Mouse (Mus musculus): ENCODE data around the gene Usp18. TPM values are rescaled to one million over a fixed set of nuclear protein-coding genes. Genes with fewer than 3 reads are reported as not detected.

Usp18 gene
- polyA plus RNA-seq (2012; ENCODE audit: insufficient read depth, insufficient read length, missing spikeins), result 28.7 and 31.8 TPM in 2 replicates

GRCm38 (mm10) chr6:121245127-121246036 is at the start of gene Usp18:
Usp18 (plus strand) TSS chr6:121245906.
- peaks cover 7% of the 10 kb centered on the region for H3K4me1 ChIP-seq (ENCODE audit: control insufficient read depth, insufficient read depth, low read length)

GRCm38 (mm10) chr6:121197807-121198365 is 47.8 kb upstream of the Usp18 start:
- H3K4me1 ChIP-seq (ENCODE audit: control insufficient read depth, insufficient read depth, low read length), result no peaks in the 10 kb centered on the region
- no peak overlapping the region for H3K27ac ChIP-seq (ENCODE audit: insufficient read depth, low read depth, low read length)
- H3K4me3 ChIP-seq (ENCODE audit: insufficient read depth, low read length), result no peak overlapping the region
- TF ChIP-seq CTCF (IDR thresholded peaks at IDR 0.05; ENCODE audit: low read depth, low read length) (no peak), POLR2A (IDR thresholded peaks at IDR 0.05; ENCODE audit: borderline replicate concordance, low read depth, low read length) (no peak)

More at GRCm38 (mm10) chr6:121245127-121246036, at the start of gene Usp18:
- TF ChIP-seq POLR2A (IDR thresholded peaks at IDR 0.05; ENCODE audit: borderline replicate concordance, low read depth, low read length), result no peak
- no peak for TF ChIP-seq CTCF (IDR thresholded peaks at IDR 0.05; ENCODE audit: low read depth, low read length)
- Histone ChIP-seq H3K27ac (ENCODE audit: insufficient read depth, low read depth, low read length) (no peak within 1 kb of the TSS), H3K4me3 (ENCODE audit: insufficient read depth, low read length) (peak within 1 kb of the TSS; percentile 78)

GRCm38 (mm10) chr6:121200458-121200857 is 45.2 kb upstream of the Usp18 start:
- Histone ChIP-seq H3K4me3 (ENCODE audit: insufficient read depth, low read length) (no peak overlapping the region), H3K4me1 (ENCODE audit: control insufficient read depth, insufficient read depth, low read length) (no peaks in the 10 kb centered on the region), H3K27ac (ENCODE audit: insufficient read depth, low read depth, low read length) (no peak overlapping the region)
- TF ChIP-seq CTCF (IDR thresholded peaks at IDR 0.05; ENCODE audit: low read depth, low read length), result no peak
- TF ChIP-seq POLR2A (IDR thresholded peaks at IDR 0.05; ENCODE audit: borderline replicate concordance, low read depth, low read length), result no peak

GRCm38 (mm10) chr6:121202026-121202425 is 43.7 kb upstream of the Usp18 start:
- no peak for TF ChIP-seq CTCF (IDR thresholded peaks at IDR 0.05; ENCODE audit: low read depth, low read length)
- no peak for TF ChIP-seq POLR2A (IDR thresholded peaks at IDR 0.05; ENCODE audit: borderline replicate concordance, low read depth, low read length)
- Histone ChIP-seq H3K4me1 (ENCODE audit: control insufficient read depth, insufficient read depth, low read length) (no peaks in the 10 kb centered on the region), H3K4me3 (ENCODE audit: insufficient read depth, low read length) (no peak overlapping the region), H3K27ac (ENCODE audit: insufficient read depth, low read depth, low read length) (no peak overlapping the region)

- H3K4me3 ChIP-seq (ENCODE audit: insufficient read depth, low read length), result no peak overlapping the region
- H3K4me1 ChIP-seq (ENCODE audit: control insufficient read depth, insufficient read depth, low read length), result no peaks in the 10 kb centered on the region
- no peak for TF ChIP-seq POLR2A (IDR thresholded peaks at IDR 0.05; ENCODE audit: borderline replicate concordance, low read depth, low read length)
- TF ChIP-seq CTCF (IDR thresholded peaks at IDR 0.05; ENCODE audit: low read depth, low read length), result no peak
- H3K27ac ChIP-seq (ENCODE audit: insufficient read depth, low read depth, low read length), result no peak overlapping the region
Measured at GRCm38 (mm10) chr6:121206481-121206880, 39.2 kb upstream of the Usp18 start.

- Histone ChIP-seq H3K4me1 (ENCODE audit: control insufficient read depth, insufficient read depth, low read length) (peaks cover 3% of the 10 kb centered on the region; the same call in 1 of the 2 replicates), H3K4me3 (ENCODE audit: insufficient read depth, low read length) (no peak overlapping the region), H3K27ac (ENCODE audit: insufficient read depth, low read depth, low read length) (no peak overlapping the region)
- TF ChIP-seq CTCF (IDR thresholded peaks at IDR 0.05; ENCODE audit: low read depth, low read length) (no peak), POLR2A (IDR thresholded peaks at IDR 0.05; ENCODE audit: borderline replicate concordance, low read depth, low read length) (no peak)
Measured at GRCm38 (mm10) chr6:121209584-121209983, 36.1 kb upstream of the Usp18 start.

- no peak within 1 kb of the TSS for H3K27ac ChIP-seq (ENCODE audit: insufficient read depth, low read depth, low read length)
- H3K4me3 ChIP-seq (ENCODE audit: insufficient read depth, low read length), result peak within 1 kb of the TSS; percentile 6; the same call in 1 of the 2 replicates
- no peak for TF ChIP-seq CTCF (IDR thresholded peaks at IDR 0.05; ENCODE audit: low read depth, low read length)
- no peak for TF ChIP-seq POLR2A (IDR thresholded peaks at IDR 0.05; ENCODE audit: borderline replicate concordance, low read depth, low read length)
- H3K4me1 ChIP-seq (ENCODE audit: control insufficient read depth, insufficient read depth, low read length), result peaks cover 8% of the 10 kb centered on the region
Measured at GRCm38 (mm10) chr6:121210149-121210925, 35.4 kb upstream of the Usp18 start, which contains the start of gene Tuba8. Tuba8 (plus strand) TSS chr6:121210696.

- Histone ChIP-seq H3K4me1 (ENCODE audit: control insufficient read depth, insufficient read depth, low read length) (peaks cover 14% of the 10 kb centered on the region), H3K27ac (ENCODE audit: insufficient read depth, low read depth, low read length) (no peak overlapping the region), H3K4me3 (ENCODE audit: insufficient read depth, low read length) (peak overlapping the region; percentile 6; the same call in 1 of the 2 replicates)
- TF ChIP-seq CTCF (IDR thresholded peaks at IDR 0.05; ENCODE audit: low read depth, low read length) (no peak), POLR2A (IDR thresholded peaks at IDR 0.05; ENCODE audit: borderline replicate concordance, low read depth, low read length) (no peak)
Measured at GRCm38 (mm10) chr6:121210926-121211289, 34.8 kb upstream of the Usp18 start.

- TF ChIP-seq CTCF (IDR thresholded peaks at IDR 0.05; ENCODE audit: low read depth, low read length), result no peak
- no peak for TF ChIP-seq POLR2A (IDR thresholded peaks at IDR 0.05; ENCODE audit: borderline replicate concordance, low read depth, low read length)
- no peak overlapping the region for H3K4me3 ChIP-seq (ENCODE audit: insufficient read depth, low read length)
- H3K27ac ChIP-seq (ENCODE audit: insufficient read depth, low read depth, low read length), result no peak overlapping the region
- peaks cover 15% of the 10 kb centered on the region for H3K4me1 ChIP-seq (ENCODE audit: control insufficient read depth, insufficient read depth, low read length)
Measured at GRCm38 (mm10) chr6:121211743-121212142, 34.0 kb upstream of the Usp18 start.

Measured in bone marrow macrophage, adult 2 months (primary cell).